ENCODE assay signal across 7 mouse cellular contexts in genomic region chr8:69974194-69974614, GRCm38 (mm10). TPM values are rescaled to one million over a fixed set of nuclear protein-coding genes. Genes with fewer than 3 reads are reported as not detected.
A peak's percentile ranks its signal among the peaks of the same experiment; 100 is the strongest.
DNase-seq lines count a peak whose midpoint lies in the region; ATAC-seq and TF ChIP-seq lines count a peak whose summit lies in the region.

No protein-coding gene starts in this region.

- peak; percentile 89 for ATAC-seq in intestine, postnatal 0 days
- ATAC-seq in midbrain, embryonic 12.5 days (ENCODE audit: low FRiP score, low read depth): peak; percentile 95

- no peak for TF ChIP-seq CTCF in intestine, postnatal 0 days (IDR thresholded peaks at IDR 0.05; ENCODE audit: low read depth)
- no peak for TF ChIP-seq CTCF in small intestine, adult 2 months (IDR thresholded peaks at IDR 0.05; ENCODE audit: extremely low read depth, insufficient read length, insufficient replicate concordance, low read depth, low read length)

- WGBS in intestine, postnatal 0 days: 0% methylated on average over 48 of the region's 50 CpGs
- WGBS in midbrain, embryonic 12.5 days: 0% methylated on average over 33 of the region's 50 CpGs
- WGBS in small intestine, adult 2 months: under 1% methylated on average over 50 of the region's 50 CpGs

- peak overlapping the region; percentile 97 for H3K27ac ChIP-seq in intestine, postnatal 0 days (ENCODE audit: low read depth, low read length)
- H3K27ac ChIP-seq in midbrain, embryonic 12.5 days (replicated peaks): peak overlapping the region; percentile 80
- H3K27ac ChIP-seq in small intestine, adult 2 months (ENCODE audit: insufficient read depth, low read depth, low read length): peak overlapping the region; percentile 82

- no peaks in the 10 kb centered on the region for H3K9me3 ChIP-seq in intestine, postnatal 0 days (ENCODE audit: control insufficient read depth)
- no peaks in the 10 kb centered on the region for H3K9me3 ChIP-seq in midbrain, embryonic 12.5 days

- intact Hi-C loops in left cerebral cortex, postnatal 4 days (cut with DNase I): no loop called here

- H3K4me2 ChIP-seq in intestine, postnatal 0 days (replicated peaks; ENCODE audit: low read depth): peak overlapping the region; percentile 73
- H3K4me2 ChIP-seq in midbrain, embryonic 12.5 days (replicated peaks): peak overlapping the region; percentile 78

- no peaks in the 10 kb centered on the region; the same call in 1 of the 2 replicates for H3K36me3 ChIP-seq in intestine, postnatal 0 days (ENCODE audit: control insufficient read depth, insufficient read depth)
- no peaks in the 10 kb centered on the region for H3K36me3 ChIP-seq in midbrain, embryonic 12.5 days
- H3K36me3 ChIP-seq in small intestine, adult 2 months (ENCODE audit: control insufficient read depth, insufficient read depth, low read length): no peaks in the 10 kb centered on the region

- peak overlapping the region; percentile 83 for H3K4me3 ChIP-seq in intestine, postnatal 0 days (ENCODE audit: low read depth, low read length)
- H3K4me3 ChIP-seq in midbrain, embryonic 12.5 days: peak overlapping the region; percentile 73
- H3K4me3 ChIP-seq in small intestine, adult 2 months (ENCODE audit: low read depth, low read length): peak overlapping the region; percentile 91

- peak; percentile 49; the same call in 1 of the 2 replicates for TF ChIP-seq POLR2A in small intestine, adult 2 months (IDR thresholded peaks at IDR 0.05; ENCODE audit: low read depth, low read length)

- no peaks in the 10 kb centered on the region for H3K27me3 ChIP-seq in intestine, postnatal 0 days (replicated peaks; ENCODE audit: control insufficient read depth, insufficient read depth, low read length)
- 0 out of 2 replicates have a peak, but pooled peaks cover 3% of the 10 kb centered on the region for H3K27me3 ChIP-seq in midbrain, embryonic 12.5 days
- H3K27me3 ChIP-seq in small intestine, adult 2 months (ENCODE audit: control insufficient read depth, insufficient read depth, low read length): no peaks in the 10 kb centered on the region

- peak; percentile 99 for DNase-seq in adrenal gland, adult 2 months
- DNase-seq in embryo, embryonic 11.5 days (ENCODE audit: low read depth, low spot score): peak; percentile 89
- DNase-seq in gastrocnemius, postnatal 4 days (ENCODE audit: low spot score in 2 of 2): peak; percentile 94 to 95
- DNase-seq in left cerebral cortex, postnatal 4 days: peak; percentile 95

- H3K4me1 ChIP-seq in intestine, postnatal 0 days (replicated peaks; ENCODE audit: control insufficient read depth, insufficient read depth, low read length): peaks cover 15% of the 10 kb centered on the region; the same call in 1 of the 2 replicates
- peaks cover 34% of the 10 kb centered on the region for H3K4me1 ChIP-seq in midbrain, embryonic 12.5 days
- H3K4me1 ChIP-seq in small intestine, adult 2 months (ENCODE audit: control insufficient read depth, insufficient read depth, insufficient read length, low read length): peaks cover 36% of the 10 kb centered on the region

- H3K9ac ChIP-seq in intestine, postnatal 0 days (ENCODE audit: low read depth, low read length): peak overlapping the region; percentile 96
- peak overlapping the region; percentile 80 for H3K9ac ChIP-seq in midbrain, embryonic 12.5 days (replicated peaks)

RNA-seq across cellular contexts. Expression of gene Gatad2a, which starts 22.0 kb away (rescaled TPM):
- 100 to 1,000 TPM; 102 to 116 TPM for total RNA-seq in adrenal gland, adult 2 months (2021)
- 92.3 and 105 TPM in 2 replicates for polyA plus RNA-seq in adrenal gland, adult 2 months (2012; rRNA removed)
- 10 to 100 TPM; 60.9 to 74.5 TPM for total RNA-seq in gastrocnemius, postnatal 4 days (2021)
- polyA plus RNA-seq in intestine, postnatal 0 days (2015; fragmentation: Nextera tagmentation; extraction: Ambion mirVana): 42.6 and 43.3 TPM in 2 replicates
- 10 to 100 TPM; 41.9 to 44.8 TPM for total RNA-seq in left cerebral cortex, postnatal 4 days (2021)
- polyA plus RNA-seq in midbrain, embryonic 12.5 days (2016; fragmentation: Nextera tagmentation; extraction: Ambion mirVana): 44.3 TPM in 2 replicates
- 46.0 and 101 TPM in 2 replicates for polyA plus RNA-seq in small intestine, adult 2 months (2012; rRNA removed)

Comparison
In these comparisons a context has a peak if more than half of its experiments do, and no peak if none do; other contexts are left out.
1. Peak in every context shown above with its lines: DNase-seq, ATAC-seq, H3K4me3 ChIP-seq and H3K27ac ChIP-seq.